Mouse (Mus musculus): ENCODE results near the gene Disp1. TPM values are rescaled to one million over a fixed set of nuclear protein-coding genes. Genes with fewer than 3 reads are reported as not detected.
A peak's percentile ranks its signal among the peaks of the same experiment; 100 is the strongest.

Gene Disp1
- total and polyA plus RNA-seq, 3 experiments: 3.4 to 11.3 (median 5.9) TPM

- TF ChIP-seq MAFK (IDR thresholded peaks at IDR 0.05; ENCODE audit: insufficient replicate concordance, low read length) (no peak), EP300 (IDR thresholded peaks at IDR 0.05; ENCODE audit: low read length) (peak; percentile 55), IRF4 (IDR thresholded peaks at IDR 0.05; ENCODE audit: low read depth, low read length) (peak; percentile 52; the same call in 1 of the 2 replicates), POLR2A (IDR thresholded peaks at IDR 0.05; ENCODE audit: low read depth, low read length) (no peak), JUND (conservative IDR thresholded peaks at IDR 0.05; ENCODE audit: low read depth, low read length) (0 out of 2 replicates have a peak, but pooled peaks have one; percentile 14), ETS1 (conservative IDR thresholded peaks at IDR 0.05; ENCODE audit: low read depth, low read length) (peak; percentile 20; the same call in 1 of the 2 replicates)
- peak; percentile 30 for DNase-seq (ENCODE audit: extremely low read depth)
- H3K4me2 ChIP-seq (ENCODE audit: insufficient read depth, low read depth, poor library complexity, severe bottlenecking): no peak overlapping the region
- H3K9ac ChIP-seq (ENCODE audit: insufficient read depth, low read depth): no peak overlapping the region
- H3K27me3 ChIP-seq (replicated peaks): no peaks in the 10 kb centered on the region
- no peaks in the 10 kb centered on the region for H3K79me2 ChIP-seq (replicated peaks; ENCODE audit: control insufficient read depth, extremely low read depth, insufficient read depth, poor library complexity, severe bottlenecking)
- H3K4me3 ChIP-seq (replicated peaks in 1 of 3; ENCODE audit: low read depth in 2 of 3, low read length in 2 of 3, poor library complexity in 1 of 3): no peak overlapping the region
- H3K36me3 ChIP-seq (replicated peaks in 1 of 2; ENCODE audit: control insufficient read depth in 1 of 2, insufficient read depth in 1 of 2, low read length in 1 of 2): peaks cover 19 to 31% of the 10 kb centered on the region in 2 experiments
- in situ Hi-C loops (cut with MboI; ENCODE audit: low pct_ligation_motif_present, low pct_unique_long_range_greater_than_20kb, low sequenced_read_pairs): no loop called here
- dilution Hi-C loops (cut with MboI; ENCODE audit: extremely low pct_ligation_motif_present, extremely low pct_unique_long_range_greater_than_20kb, low sequenced_read_pairs): no loop called here
- peaks cover 6% of the 10 kb centered on the region for H3K9me3 ChIP-seq (replicated peaks; ENCODE audit: low read length)
- no peak overlapping the region for H3K27ac ChIP-seq (ENCODE audit: insufficient read depth, low read depth)
- H3K4me1 ChIP-seq (ENCODE audit: control insufficient read depth in 1 of 2, insufficient read depth in 2 of 2): no peaks in the 10 kb centered on the region
Measured at GRCm38 (mm10) chr1:183082436-183082835, 138.9 kb downstream of the Disp1 start.

GRCm38 (mm10) chr1:183081126-183081525, 140.2 kb downstream of the Disp1 start:
- TF ChIP-seq USF1 (IDR thresholded peaks at IDR 0.05; ENCODE audit: low read depth, low read length) (no peak), NELFE (IDR thresholded peaks at IDR 0.05; ENCODE audit: low read depth, low read length) (no peak), CHD2 (IDR thresholded peaks at IDR 0.05; ENCODE audit: low read length) (no peak), TBP (conservative IDR thresholded peaks at IDR 0.05; ENCODE audit: low read depth, low read length) (no peak), PAX5 (IDR thresholded peaks at IDR 0.05; ENCODE audit: low read length) (no peak), TCF12 (IDR thresholded peaks at IDR 0.05; ENCODE audit: low read depth, low read length) (no peak), USF2 (conservative IDR thresholded peaks at IDR 0.05; ENCODE audit: low read depth, low read length) (no peak), MEF2A (IDR thresholded peaks at IDR 0.05; ENCODE audit: borderline replicate concordance, low read depth, low read length) (no peak), ZNF384 (IDR thresholded peaks at IDR 0.05; ENCODE audit: low read depth, low read length) (no peak), CHD1 (IDR thresholded peaks at IDR 0.05; ENCODE audit: low read depth, low read length) (no peak), ZC3H11A (IDR thresholded peaks at IDR 0.05; ENCODE audit: low read depth, low read length) (no peak), ETS1 (conservative IDR thresholded peaks at IDR 0.05; ENCODE audit: low read depth, low read length) (no peak), BHLHE40 (IDR thresholded peaks at IDR 0.05; ENCODE audit: low read depth, low read length) (no peak), MAZ (IDR thresholded peaks at IDR 0.05; ENCODE audit: low read depth, low read length) (no peak), HCFC1 (IDR thresholded peaks at IDR 0.05; ENCODE audit: low read depth, low read length) (no peak), MYC (IDR thresholded peaks at IDR 0.05; ENCODE audit: low read depth, low read length) (no peak), POLR2AphosphoS2 (IDR thresholded peaks at IDR 0.05; ENCODE audit: low read depth, low read length) (no peak), ZMIZ1 (IDR thresholded peaks at IDR 0.05; ENCODE audit: low read depth, low read length) (no peak)
- Histone ChIP-seq H3K36me3 (replicated peaks in 1 of 2; ENCODE audit: control insufficient read depth in 1 of 2, insufficient read depth in 1 of 2, low read length in 1 of 2) (peaks cover 7 to 18% of the 10 kb centered on the region in 2 experiments), H3K27me3 (replicated peaks) (no peaks in the 10 kb centered on the region), H3K79me2 (replicated peaks; ENCODE audit: control insufficient read depth, extremely low read depth, insufficient read depth, poor library complexity, severe bottlenecking) (no peaks in the 10 kb centered on the region), H3K4me3 (replicated peaks in 1 of 3; ENCODE audit: low read depth in 2 of 3, low read length in 2 of 3, poor library complexity in 1 of 3) (no peak overlapping the region), H3K4me2 (ENCODE audit: insufficient read depth, low read depth, poor library complexity, severe bottlenecking) (no peak overlapping the region), H3K4me1 (ENCODE audit: control insufficient read depth in 1 of 2, insufficient read depth in 2 of 2) (no peaks in the 10 kb centered on the region), H3K9me3 (replicated peaks; ENCODE audit: low read length) (peaks cover 6% of the 10 kb centered on the region), H3K27ac (ENCODE audit: insufficient read depth, low read depth) (no peak overlapping the region), H3K9ac (ENCODE audit: insufficient read depth, low read depth) (no peak overlapping the region)
- dilution Hi-C loops (cut with MboI; ENCODE audit: extremely low pct_ligation_motif_present, extremely low pct_unique_long_range_greater_than_20kb, low sequenced_read_pairs): no loop called here
- DNase-seq (ENCODE audit: extremely low read depth): no peak
- in situ Hi-C loops (cut with MboI; ENCODE audit: low pct_ligation_motif_present, low pct_unique_long_range_greater_than_20kb, low sequenced_read_pairs): no loop called here
